Mouse (Mus musculus) heart, postnatal 0 days (tissue): ENCODE measurements at regions not wholly inside any gene's neighbourhood (a gene's known extent, or its start where the extent isn't known, plus 50 kb on each side); places are given as distances from the start of the nearest gene placed in this dataset.

ENCODE experiments used
- ATAC-seq: fragments of 200-750 bp; cut with Nextera tagmentation; 2 replicates; pipeline ENCODE4 v1.8.0; 2017; ENCODE audit warnings: low read depth, moderate number of reproducible peaks, moderate library complexity; ENCODE audit not compliant: insufficient read depth
- DNase-seq: peaks from one replicate; pipeline ENCODE4 v3.0.0-alpha.2; 2016; ENCODE audit warnings: low spot score
- H3K27ac ChIP-seq: fragments of 300-500 bp; sonication (generic); 2 replicates; pipeline ENCODE4 v1.5.1; 2014; ENCODE audit warnings: low read depth, mild to moderate bottlenecking
- H3K27me3 ChIP-seq: fragments of 300-500 bp; sonication (generic); 2 replicates; pipeline ENCODE4 v1.6.1; 2014; ENCODE audit warnings: low read length, mixed read lengths; ENCODE audit not compliant: control insufficient read depth, insufficient read depth
- H3K36me3 ChIP-seq: fragments of 300-500 bp; sonication (generic); replicated peaks from 2 replicates; pipeline ENCODE4 v1.6.1; 2014; ENCODE audit warnings: low read length, mixed read lengths; ENCODE audit not compliant: control insufficient read depth, insufficient read depth
- H3K4me1 ChIP-seq: fragments of 300-500 bp; sonication (generic); 2 replicates; pipeline ENCODE4 v1.6.1; 2014; ENCODE audit warnings: antibody characterized with exemption; ENCODE audit not compliant: control insufficient read depth, insufficient read depth
- H3K4me2 ChIP-seq: fragments of 300-500 bp; sonication (generic); 2 replicates; pipeline ENCODE4 v1.6.1; 2014; ENCODE audit warnings: low read depth, mild to moderate bottlenecking, low read length, moderate library complexity
- H3K4me3 ChIP-seq: fragments of 300-500 bp; sonication (generic); 2 replicates; pipeline ENCODE4 v1.5.1; 2014; ENCODE audit warnings: low read depth, low read length
- H3K9ac ChIP-seq: fragments of 300-500 bp; sonication (generic); replicated peaks from 2 replicates; pipeline ENCODE4 v1.6.1; 2014; ENCODE audit warnings: low read depth, low read length, mixed read lengths
- H3K9me3 ChIP-seq: fragments of 300-500 bp; sonication (generic); replicated peaks from 2 replicates; pipeline ENCODE4 v1.6.1; 2016; ENCODE audit warnings: low read length; ENCODE audit not compliant: control insufficient read depth
- CTCF ChIP-seq: IDR thresholded peaks from 2 replicates; pipeline ENCODE4 v1.5.1; 2016; ENCODE audit warnings: antibody characterized with exemption, control low read depth, low read depth
- EP300 ChIP-seq: IDR thresholded peaks from 2 replicates; pipeline ENCODE4 v1.6.1; 2016; ENCODE audit warnings: antibody characterized with exemption, low read depth
- WGBS: fragments of 180-500 bp; shearing (Covaris S2); extraction: QIAGEN DNeasy Blood & Tissue Kit; methylation state at CpG from one replicate; pipeline ENCODE4 v1.1.7; 2014; 5-methylcytosine and 5-hydroxymethylcytosine counted together

- no peak overlapping the region for H3K4me2 ChIP-seq
- WGBS = 89% methylated on average over 3 of the region's 3 CpGs
- TF ChIP-seq EP300 = no peak
- H3K4me1 ChIP-seq = no peaks in the 10 kb centered on the region
- no peaks in the 10 kb centered on the region for H3K36me3 ChIP-seq
- ATAC-seq (no peak), DNase-seq (no peak)
- no peaks in the 10 kb centered on the region for H3K9me3 ChIP-seq
- no peak overlapping the region for H3K27ac ChIP-seq
- no peaks in the 10 kb centered on the region for H3K27me3 ChIP-seq
- no peak overlapping the region for H3K9ac ChIP-seq
- H3K4me3 ChIP-seq = no peak overlapping the region
Observed at GRCm38 (mm10) chr16:46228744-46229143, 73.9 kb upstream of the Gm4737 start.

DNA sequence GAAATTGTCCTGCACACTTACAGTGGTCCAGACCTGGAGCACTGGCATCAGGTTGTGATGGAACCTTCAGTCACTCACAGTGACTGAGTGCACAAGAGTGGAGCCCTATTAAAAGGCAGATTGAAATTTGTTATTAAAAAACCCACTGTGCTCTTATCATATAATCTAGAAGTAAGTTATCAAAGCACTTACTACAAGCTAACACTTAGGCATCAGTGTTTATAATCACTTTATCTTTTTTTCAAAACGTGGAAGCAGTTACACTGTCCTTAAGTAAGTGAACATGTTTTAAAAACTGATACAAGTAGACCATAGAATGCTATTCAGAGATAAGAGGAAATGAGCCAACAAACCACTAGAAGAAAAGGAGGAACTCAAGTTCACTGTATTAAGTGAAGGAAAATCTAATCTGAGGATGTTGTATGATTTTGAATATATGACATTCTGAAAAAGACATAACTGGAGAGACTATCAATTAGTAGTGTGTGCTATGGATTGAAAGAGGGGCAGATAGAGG, 68.3 kb upstream of the Gm4737 start:
- Histone ChIP-seq H3K9me3 (no peaks in the 10 kb centered on the region), H3K9ac (no peak overlapping the region), H3K36me3 (no peaks in the 10 kb centered on the region), H3K27ac (no peak overlapping the region), H3K27me3 (no peaks in the 10 kb centered on the region), H3K4me2 (no peak overlapping the region), H3K4me3 (no peak overlapping the region), H3K4me1 (no peaks in the 10 kb centered on the region)
- 20% methylated on average over 1 of the region's 1 CpGs for WGBS
- no peak for ATAC-seq
- no peak for TF ChIP-seq CTCF
- TF ChIP-seq EP300 = no peak
- no peak for DNase-seq

DNA sequence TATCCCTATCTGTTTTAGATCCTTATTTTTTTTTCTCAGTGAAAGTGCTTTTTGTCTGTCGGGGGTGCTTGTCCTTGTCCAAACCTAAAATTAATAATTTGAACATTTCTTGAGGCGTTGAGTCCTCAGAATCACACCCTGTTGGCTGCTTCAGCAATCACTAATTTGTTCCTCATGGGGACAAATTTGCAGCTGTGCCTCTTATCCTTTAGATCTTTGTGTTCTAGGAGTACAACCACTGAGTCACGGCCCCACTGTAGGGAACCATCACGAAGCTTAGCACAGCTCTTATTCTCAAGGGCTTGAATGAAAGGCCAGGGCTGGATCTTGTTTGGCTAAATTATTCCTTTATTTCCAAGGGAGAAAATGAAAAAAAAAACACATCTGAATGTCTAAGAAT, 57.6 kb upstream of the Gm4737 start:
- 76% methylated on average over 4 of the region's 4 CpGs for WGBS
- H3K4me1 ChIP-seq = no peaks in the 10 kb centered on the region

DNA sequence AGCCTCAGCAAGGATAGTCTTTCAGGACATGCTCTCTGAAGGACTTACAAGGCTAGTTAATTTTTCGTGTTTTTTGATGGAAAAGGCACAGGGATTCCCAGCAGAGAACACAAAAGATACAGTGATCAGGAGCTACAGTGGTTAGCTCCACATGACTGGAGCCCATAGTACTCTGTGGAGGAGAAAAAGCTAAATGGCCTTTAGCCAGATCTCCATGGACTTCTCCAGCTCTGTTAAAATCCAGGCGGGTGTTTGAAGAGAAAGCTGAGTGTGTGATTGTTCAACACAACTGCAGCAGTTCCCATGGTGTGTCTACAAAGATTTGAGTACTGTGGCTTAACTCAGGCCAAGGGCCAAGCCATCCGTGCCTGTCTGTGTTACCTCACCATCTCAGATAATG, 57.0 kb upstream of the Gm4737 start:
- DNase-seq = no peak

More for the DNA sequence above, 57.6 kb upstream of the Gm4737 start:
- no peak overlapping the region for H3K4me2 ChIP-seq
- H3K4me3 ChIP-seq = no peak overlapping the region
- TF ChIP-seq CTCF (no peak), EP300 (no peak)
- H3K9ac ChIP-seq = no peak overlapping the region
- no peaks in the 10 kb centered on the region for H3K9me3 ChIP-seq
- H3K27ac ChIP-seq = no peak overlapping the region
- H3K36me3 ChIP-seq = no peaks in the 10 kb centered on the region
- no peak for ATAC-seq
- no peak for DNase-seq
- H3K27me3 ChIP-seq = no peaks in the 10 kb centered on the region

DNA sequence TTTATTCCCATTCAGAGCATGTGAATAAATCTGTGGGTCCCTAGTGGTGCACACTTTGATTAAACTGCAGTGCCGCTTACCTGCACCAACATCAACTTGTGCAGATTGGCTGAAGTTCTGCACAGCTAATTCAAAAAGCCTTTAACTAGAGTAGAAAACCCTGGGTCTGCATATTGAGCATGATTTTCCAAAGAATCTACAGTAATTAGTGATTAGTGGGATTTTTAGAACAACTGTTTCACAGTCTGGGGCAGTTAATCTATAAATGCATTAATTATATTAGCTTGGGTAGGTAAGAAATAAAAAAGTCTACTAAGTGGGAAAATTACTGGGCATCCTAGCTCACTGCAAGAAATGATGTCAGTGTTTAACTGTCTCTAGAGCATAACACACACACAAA, 50.2 kb upstream of the Gm4737 start:
- Histone ChIP-seq H3K27ac (no peak overlapping the region), H3K27me3 (no peaks in the 10 kb centered on the region), H3K4me1 (no peaks in the 10 kb centered on the region), H3K36me3 (no peaks in the 10 kb centered on the region), H3K9ac (no peak overlapping the region), H3K4me3 (no peak overlapping the region), H3K4me2 (no peak overlapping the region), H3K9me3 (no peaks in the 10 kb centered on the region)
- DNase-seq (no peak), ATAC-seq (no peak)
- WGBS = 98% methylated on average over 1 of the region's 1 CpGs
- no peak for TF ChIP-seq EP300
- no peak for TF ChIP-seq CTCF

More for the DNA sequence above, 57.0 kb upstream of the Gm4737 start:
- no peak overlapping the region for H3K4me2 ChIP-seq
- no peaks in the 10 kb centered on the region for H3K4me1 ChIP-seq
- ATAC-seq = no peak
- WGBS = 53% methylated on average over 3 of the region's 3 CpGs
- no peaks in the 10 kb centered on the region for H3K27me3 ChIP-seq
- H3K36me3 ChIP-seq = no peaks in the 10 kb centered on the region
- H3K9ac ChIP-seq = no peak overlapping the region
- no peak overlapping the region for H3K4me3 ChIP-seq
- TF ChIP-seq EP300 (no peak), CTCF (no peak)
- no peak overlapping the region for H3K27ac ChIP-seq
- no peaks in the 10 kb centered on the region for H3K9me3 ChIP-seq
